Mouse (Mus musculus): ENCODE results near the gene Eif2s3y. TPM values are rescaled to one million over a fixed set of nuclear protein-coding genes. Genes with fewer than 3 reads are reported as not detected.

The Eif2s3y gene
- 22.7 and 30.5 TPM in 2 replicates for polyA plus RNA-seq (2014; fragmentation: Nextera tagmentation; extraction: Ambion mirVana)

- DNase-seq (ENCODE audit: low spot score) (peak; percentile 30), ATAC-seq (replicated peaks; ENCODE audit: low FRiP score) (peak; percentile 98)
- Histone ChIP-seq H3K9ac (ENCODE audit: low read depth, low read length) (no peak within 1 kb of the TSS), H3K4me3 (ENCODE audit: low read depth, low read length) (peak within 1 kb of the TSS; percentile 42), H3K4me2 (peak within 1 kb of the TSS; percentile 38), H3K36me3 (ENCODE audit: control insufficient read depth, insufficient read depth, low read length) (no peaks in the 10 kb centered on the region), H3K4me1 (replicated peaks; ENCODE audit: control insufficient read depth, insufficient read depth, low read length) (no peaks in the 10 kb centered on the region), H3K27ac (ENCODE audit: low read depth, low read length) (no peak within 1 kb of the TSS), H3K27me3 (replicated peaks; ENCODE audit: control insufficient read depth, insufficient read depth, low read length) (no peaks in the 10 kb centered on the region), H3K9me3 (ENCODE audit: control insufficient read depth, low read length) (no peaks in the 10 kb centered on the region)
- 31% methylated on average over 21 of the region's 31 CpGs for WGBS
Observed at GRCm38 (mm10) chrY:1009882-1010751, at the start of gene Eif2s3y. Eif2s3y (plus strand) TSS chrY:1010543.

Small RNA genes lying within 50 kb of the gene (microRNA-seq; reads per million reads assigned to microRNA genes)
- gene Gm47281 (ENCODE audit: borderline number of aligned reads), result not detected

Other genes with a start within 250 kb of the Eif2s3y start
- gene Zfy1, start 213.1 kb upstream of the Eif2s3y start, polyA plus RNA-seq (2014; fragmentation: Nextera tagmentation; extraction: Ambion mirVana), result not detected in 2 replicates
- not detected in 2 replicates for gene Uba1y, start 191.9 kb upstream of the Eif2s3y start, polyA plus RNA-seq (2014; fragmentation: Nextera tagmentation; extraction: Ambion mirVana)
- 7.5 and 7.7 TPM in 2 replicates for gene Kdm5d, start 112.8 kb upstream of the Eif2s3y start, polyA plus RNA-seq (2014; fragmentation: Nextera tagmentation; extraction: Ambion mirVana)
- 10.0 and 10.6 TPM in 2 replicates for gene Uty, start 235.2 kb downstream of the Eif2s3y start, polyA plus RNA-seq (2014; fragmentation: Nextera tagmentation; extraction: Ambion mirVana)